Mouse (Mus musculus) embryonic facial prominence, embryonic 13.5 days (tissue): Measurements from ENCODE around the gene Nav3. TPM values are rescaled to one million over a fixed set of nuclear protein-coding genes. Genes with fewer than 3 reads are reported as not detected.
"Not testable (repeated sequence)": the region's sequence is repeated elsewhere in the genome, so short reads cannot be mapped to it uniquely, and the experiment has no call there.

Experiments
- ATAC-seq: fragments of 200-750 bp; cut with Nextera tagmentation; 2 replicates; pipeline ENCODE4 v1.8.0; 2017; ENCODE audit warnings: low read depth; ENCODE audit not compliant: insufficient number of reproducible peaks, insufficient read depth, low FRiP score, low TSS enrichment
- H3K27ac ChIP-seq: fragments of 300-500 bp; sonication (generic); 2 replicates; pipeline ENCODE4 v1.5.1; 2015; ENCODE audit warnings: moderate library complexity, mild to moderate bottlenecking, inconsistent platforms
- H3K27me3 ChIP-seq: fragments of 300-500 bp; sonication (generic); 2 replicates; pipeline ENCODE4 v1.6.1; 2015; ENCODE audit warnings: mild to moderate bottlenecking, inconsistent platforms
- H3K36me3 ChIP-seq: fragments of 300-500 bp; sonication (generic); 2 replicates; pipeline ENCODE4 v1.6.1; 2015; ENCODE audit warnings: mild to moderate bottlenecking, inconsistent platforms
- H3K4me1 ChIP-seq: fragments of 300-500 bp; sonication (generic); 2 replicates; pipeline ENCODE4 v1.6.1; 2015; ENCODE audit warnings: inconsistent platforms
- H3K4me2 ChIP-seq: fragments of 300-500 bp; sonication (generic); 2 replicates; pipeline ENCODE4 v1.6.1; 2015; ENCODE audit warnings: moderate library complexity, mild to moderate bottlenecking, inconsistent platforms
- H3K4me3 ChIP-seq: fragments of 300-500 bp; sonication (generic); 2 replicates; pipeline ENCODE4 v1.5.1; 2015; ENCODE audit warnings: mild to moderate bottlenecking, inconsistent platforms
- H3K9ac ChIP-seq: fragments of 300-500 bp; sonication (generic); 2 replicates; pipeline ENCODE4 v1.6.1; 2015; ENCODE audit warnings: mild to moderate bottlenecking, inconsistent platforms
- H3K9me3 ChIP-seq: fragments of 300-500 bp; sonication (generic); 2 replicates; pipeline ENCODE4 v1.6.1; 2016; ENCODE audit warnings: inconsistent platforms
- WGBS: fragments of 180-500 bp; shearing (Covaris S2); methylation state at CpG from one replicate; pipeline ENCODE4 v1.1.7; 2015; ENCODE audit warnings: mixed read lengths; 5-methylcytosine and 5-hydroxymethylcytosine counted together
- polyA plus RNA-seq: library from polyadenylated mRNA; unstranded; fragments of >200 nt; fragmentation: Nextera tagmentation; extraction: Ambion mirVana; gene quantifications from 2 replicates; pipeline ENCODE4 v1.2.1, GENCODE M21; 2015

Gene Nav3
- polyA plus RNA-seq, 1 experiment from 2014 or later = 3.4 TPM

DNA sequence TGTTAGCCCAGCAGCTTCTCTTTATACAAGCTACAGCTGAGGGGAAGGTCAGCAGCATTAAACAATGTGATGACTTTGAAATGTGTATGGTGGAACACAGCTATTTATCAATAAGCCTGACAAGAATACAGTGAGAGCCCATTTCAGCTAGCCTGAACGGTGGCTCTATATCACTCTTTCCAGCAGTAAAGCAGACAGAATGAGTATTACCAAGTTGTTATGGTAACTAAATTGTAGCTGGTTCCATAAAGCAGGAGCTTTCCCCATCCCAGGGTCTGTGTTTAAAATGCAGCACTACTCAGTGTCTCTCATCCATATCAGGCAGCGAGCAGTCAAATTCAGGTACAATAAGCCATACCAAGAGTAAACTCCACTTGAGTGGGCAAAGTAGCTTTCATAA, 27.0 kb downstream of the Nav3 start:
- H3K27me3 ChIP-seq = no peaks in the 10 kb centered on the region
- H3K36me3 ChIP-seq = no peaks in the 10 kb centered on the region
- no peak overlapping the region for H3K4me3 ChIP-seq
- no peak overlapping the region for H3K4me2 ChIP-seq
- no peak overlapping the region for H3K27ac ChIP-seq
- H3K4me1 ChIP-seq = peaks cover 6% of the 10 kb centered on the region
- ATAC-seq = no peak
- WGBS = 82% methylated on average over 2 of the region's 2 CpGs
- H3K9me3 ChIP-seq = no peaks in the 10 kb centered on the region
- H3K9ac ChIP-seq = no peak overlapping the region

DNA sequence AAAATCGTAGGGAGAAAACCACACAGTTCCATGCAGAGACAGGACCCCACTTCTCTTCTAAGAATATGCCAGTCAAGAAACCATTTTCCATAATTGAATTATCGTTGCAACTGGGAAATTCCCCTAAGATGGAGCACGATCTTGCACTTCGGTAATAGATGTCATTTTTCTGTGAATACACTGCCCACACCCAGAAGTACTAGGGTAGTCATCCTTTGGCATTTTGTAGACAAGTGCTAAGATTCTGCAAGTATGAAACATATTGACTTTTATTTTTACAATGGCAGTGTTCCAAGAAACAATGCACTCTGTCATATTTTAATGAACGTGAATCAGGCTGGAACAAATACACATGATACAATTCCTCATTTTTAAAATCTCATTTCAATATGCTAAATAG, 34.5 kb downstream of the Nav3 start:
- ATAC-seq = no peak
- Histone ChIP-seq H3K4me2 (no peak overlapping the region), H3K9ac (no peak overlapping the region), H3K9me3 (no peaks in the 10 kb centered on the region), H3K27me3 (no peaks in the 10 kb centered on the region), H3K4me3 (no peak overlapping the region), H3K27ac (no peak overlapping the region), H3K36me3 (no peaks in the 10 kb centered on the region), H3K4me1 (no peaks in the 10 kb centered on the region)
- WGBS = 68% methylated on average over 5 of the region's 5 CpGs

DNA sequence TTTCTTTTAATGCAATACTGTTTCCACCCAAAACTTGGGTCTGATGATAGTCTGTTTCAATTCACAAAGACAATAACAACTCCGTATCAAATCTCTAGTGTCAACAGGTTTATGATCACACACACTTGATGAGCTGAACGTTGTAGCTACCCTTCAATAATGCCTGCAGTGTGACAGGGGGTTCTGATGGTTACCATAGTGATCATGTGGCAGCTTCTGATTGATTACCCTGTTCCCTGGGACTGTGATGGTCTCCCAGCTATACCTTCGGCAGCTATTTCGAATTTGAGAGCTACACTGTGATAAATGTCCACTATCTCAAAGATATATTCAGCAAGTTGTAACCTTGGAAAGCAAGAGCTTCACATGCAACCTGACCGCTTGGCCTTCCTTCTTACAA, 39.0 kb downstream of the Nav3 start:
- Histone ChIP-seq H3K36me3 (no peaks in the 10 kb centered on the region), H3K27ac (no peak overlapping the region), H3K4me3 (no peak overlapping the region), H3K9me3 (no peaks in the 10 kb centered on the region), H3K4me2 (no peak overlapping the region), H3K9ac (no peak overlapping the region), H3K4me1 (no peaks in the 10 kb centered on the region), H3K27me3 (no peaks in the 10 kb centered on the region)
- ATAC-seq = no peak
- WGBS = 81% methylated on average over 5 of the region's 5 CpGs

DNA sequence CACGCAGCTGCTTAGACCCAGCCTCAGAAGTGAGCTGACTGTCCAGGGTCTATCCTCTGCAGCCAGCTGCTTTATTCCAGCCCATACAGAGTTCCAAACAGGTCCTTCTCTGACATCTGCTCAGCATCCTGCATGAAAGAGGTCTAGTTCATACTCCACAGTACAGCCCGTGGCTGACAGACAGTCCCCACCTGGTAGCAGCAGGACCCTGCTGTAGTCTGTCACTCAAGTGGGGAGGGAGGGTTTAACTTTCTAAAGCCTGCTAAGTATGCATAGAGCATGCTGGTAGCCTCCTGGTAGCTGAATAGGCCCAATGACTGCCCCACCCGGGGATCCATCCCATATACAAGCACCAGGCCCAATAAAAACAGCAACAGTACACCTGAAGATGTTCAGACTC, 40.4 kb downstream of the Nav3 start:
- Histone ChIP-seq H3K4me2 (no peak overlapping the region), H3K27me3 (no peaks in the 10 kb centered on the region), H3K4me3 (no peak overlapping the region), H3K9me3 (no peaks in the 10 kb centered on the region), H3K9ac (no peak overlapping the region), H3K4me1 (no peaks in the 10 kb centered on the region), H3K36me3 (no peaks in the 10 kb centered on the region), H3K27ac (no peak overlapping the region)
- no peak for ATAC-seq
- 47% methylated on average over 3 of the region's 3 CpGs for WGBS

DNA sequence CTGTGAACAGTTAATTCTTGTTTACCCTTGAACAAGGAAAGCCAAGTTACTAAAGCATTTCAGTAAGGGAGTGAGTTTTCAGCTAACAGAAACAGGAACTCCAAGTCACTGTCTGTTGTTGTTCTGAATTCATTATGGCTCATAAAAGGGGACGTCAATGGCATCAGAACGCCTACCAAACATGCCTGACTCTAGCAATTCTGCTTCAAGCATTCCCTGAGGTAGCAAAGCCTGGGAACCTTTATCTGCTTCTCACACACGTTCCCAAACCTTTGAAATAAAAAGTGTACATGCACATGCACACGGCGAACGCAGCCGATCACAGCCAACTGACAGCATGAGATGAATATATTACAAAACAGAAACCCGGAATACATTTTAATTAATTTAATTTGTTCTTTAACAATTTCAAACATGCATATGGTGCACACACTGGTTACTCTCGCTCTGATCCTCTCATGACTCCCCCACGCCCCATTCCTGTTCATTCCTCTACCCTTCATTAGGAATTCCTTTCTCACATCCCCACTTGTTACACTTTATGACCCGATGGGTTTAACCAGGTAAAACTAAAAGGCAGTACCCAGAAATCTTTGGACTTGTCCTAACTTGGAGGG, 42.6 kb downstream of the Nav3 start:
- Histone ChIP-seq H3K27ac (no peak overlapping the region), H3K4me2 (no peak overlapping the region), H3K4me1 (no peaks in the 10 kb centered on the region), H3K36me3 (no peaks in the 10 kb centered on the region), H3K27me3 (no peaks in the 10 kb centered on the region), H3K9ac (no peak overlapping the region), H3K9me3 (no peaks in the 10 kb centered on the region), H3K4me3 (no peak overlapping the region)
- 80% methylated on average over 11 of the region's 11 CpGs for WGBS
- ATAC-seq = no peak

DNA sequence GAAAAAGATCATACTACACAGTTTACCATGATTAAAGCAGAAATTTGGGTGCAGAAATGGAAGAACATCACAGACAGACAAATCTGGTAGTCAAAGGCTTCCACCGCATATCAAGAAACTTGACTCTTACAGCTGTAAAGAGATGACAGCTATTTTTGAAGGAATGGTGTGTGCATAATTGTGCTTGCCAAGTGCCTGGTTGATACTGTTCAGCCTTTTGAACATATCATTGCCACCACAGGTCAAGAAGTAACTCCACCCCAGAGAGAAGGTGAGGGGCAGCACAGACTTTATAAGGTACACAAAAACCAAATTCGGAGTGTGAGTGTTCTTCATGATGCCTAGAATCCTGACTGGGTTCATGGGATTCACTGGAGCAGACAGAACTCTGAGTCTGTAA, 53.1 kb downstream of the Nav3 start:
- no peak for ATAC-seq
- Histone ChIP-seq H3K27me3 (no peaks in the 10 kb centered on the region), H3K4me1 (no peaks in the 10 kb centered on the region), H3K4me2 (no peak overlapping the region), H3K36me3 (no peaks in the 10 kb centered on the region), H3K9me3 (no peaks in the 10 kb centered on the region), H3K27ac (no peak overlapping the region), H3K4me3 (no peak overlapping the region), H3K9ac (no peak overlapping the region)
- WGBS = 91% methylated on average over 2 of the region's 2 CpGs

DNA sequence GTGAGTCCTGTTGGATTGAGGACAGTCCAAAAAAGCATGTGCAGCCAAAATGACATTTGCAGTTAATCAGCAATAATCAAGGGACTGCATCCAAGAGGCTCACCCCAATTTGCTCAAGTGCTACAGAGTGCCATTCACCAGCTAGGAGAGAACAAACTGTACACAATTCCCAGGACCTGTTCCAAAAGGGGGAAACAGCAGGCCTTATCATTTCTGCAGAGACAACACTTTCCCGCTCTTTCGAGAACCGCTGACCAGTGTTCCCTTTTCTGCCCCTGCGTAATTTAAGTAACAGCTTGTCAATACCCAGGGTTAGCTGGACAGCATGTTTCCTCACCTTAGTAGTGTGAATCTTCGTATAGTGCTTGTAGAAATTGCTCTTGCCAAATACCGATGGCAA, 55.4 kb downstream of the Nav3 start:
- Histone ChIP-seq H3K27ac (no peak overlapping the region), H3K9me3 (no peaks in the 10 kb centered on the region), H3K9ac (no peak overlapping the region), H3K4me1 (no peaks in the 10 kb centered on the region), H3K36me3 (no peaks in the 10 kb centered on the region), H3K4me3 (no peak overlapping the region), H3K4me2 (no peak overlapping the region), H3K27me3 (no peaks in the 10 kb centered on the region)
- no peak for ATAC-seq
- WGBS = 91% methylated on average over 6 of the region's 6 CpGs

DNA sequence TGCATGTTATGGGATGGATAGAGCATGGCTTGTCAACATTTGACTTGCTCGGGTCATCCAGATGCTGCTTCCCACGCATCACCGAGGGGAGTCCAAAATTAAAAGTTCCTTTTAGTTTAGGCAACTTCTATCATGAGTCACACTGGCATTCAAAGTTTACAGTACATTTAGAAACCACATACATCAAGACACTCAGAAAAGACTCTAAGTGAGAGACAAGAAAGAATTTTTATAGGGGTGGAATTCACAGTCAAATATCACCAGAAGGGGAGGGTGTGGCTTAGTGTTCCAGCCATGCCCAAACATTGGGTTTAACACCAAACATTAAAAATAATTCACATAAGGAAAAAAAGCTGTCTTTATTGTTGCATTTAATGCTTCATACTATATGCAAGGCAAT, 57.4 kb downstream of the Nav3 start:
- H3K4me2 ChIP-seq = no peak overlapping the region
- WGBS = 84% methylated on average over 3 of the region's 3 CpGs
- H3K9ac ChIP-seq = no peak overlapping the region
- H3K4me1 ChIP-seq = no peaks in the 10 kb centered on the region
- no peaks in the 10 kb centered on the region for H3K36me3 ChIP-seq
- no peaks in the 10 kb centered on the region for H3K9me3 ChIP-seq
- ATAC-seq = no peak
- no peak overlapping the region for H3K27ac ChIP-seq
- no peak overlapping the region for H3K4me3 ChIP-seq
- H3K27me3 ChIP-seq = no peaks in the 10 kb centered on the region

DNA sequence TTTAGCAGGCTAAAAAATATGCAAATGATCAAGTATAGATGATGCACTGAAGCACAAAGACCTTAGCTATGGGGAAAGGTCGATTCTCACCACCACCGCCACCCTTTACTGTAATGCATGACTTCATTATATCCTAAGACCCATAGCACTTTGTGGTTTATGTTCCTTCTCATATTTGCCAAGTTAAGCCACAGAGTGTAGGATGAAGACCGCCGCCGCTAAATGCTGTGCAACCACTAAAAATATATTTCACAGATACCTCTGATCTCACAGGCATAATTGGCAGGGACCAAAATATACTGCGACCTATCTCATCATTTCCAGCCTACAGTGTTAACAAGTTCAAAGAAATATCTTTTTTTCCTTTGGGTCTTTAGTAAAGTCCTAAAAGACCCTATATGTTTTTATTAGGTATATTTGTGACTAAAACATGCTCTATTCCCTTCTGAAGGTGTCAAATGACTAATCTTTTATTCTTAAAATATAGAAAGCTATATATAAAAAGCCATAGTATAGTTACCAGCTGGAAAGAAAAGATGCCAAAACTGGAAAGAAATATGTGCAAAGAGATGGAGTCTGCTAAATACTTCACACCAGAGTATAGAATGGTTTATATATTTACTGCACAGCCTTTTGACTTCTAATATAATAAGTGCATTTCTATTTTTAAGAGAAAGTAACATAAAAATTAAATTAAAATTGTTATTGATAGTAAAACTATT, 69.4 kb downstream of the Nav3 start:
- Histone ChIP-seq H3K27me3 (no peaks in the 10 kb centered on the region), H3K4me2 (no peak overlapping the region), H3K4me1 (no peaks in the 10 kb centered on the region), H3K27ac (no peak overlapping the region), H3K4me3 (no peak overlapping the region), H3K9me3 (no peaks in the 10 kb centered on the region), H3K9ac (no peak overlapping the region), H3K36me3 (no peaks in the 10 kb centered on the region)
- 77% methylated on average over 6 of the region's 6 CpGs for WGBS
- ATAC-seq = no peak

DNA sequence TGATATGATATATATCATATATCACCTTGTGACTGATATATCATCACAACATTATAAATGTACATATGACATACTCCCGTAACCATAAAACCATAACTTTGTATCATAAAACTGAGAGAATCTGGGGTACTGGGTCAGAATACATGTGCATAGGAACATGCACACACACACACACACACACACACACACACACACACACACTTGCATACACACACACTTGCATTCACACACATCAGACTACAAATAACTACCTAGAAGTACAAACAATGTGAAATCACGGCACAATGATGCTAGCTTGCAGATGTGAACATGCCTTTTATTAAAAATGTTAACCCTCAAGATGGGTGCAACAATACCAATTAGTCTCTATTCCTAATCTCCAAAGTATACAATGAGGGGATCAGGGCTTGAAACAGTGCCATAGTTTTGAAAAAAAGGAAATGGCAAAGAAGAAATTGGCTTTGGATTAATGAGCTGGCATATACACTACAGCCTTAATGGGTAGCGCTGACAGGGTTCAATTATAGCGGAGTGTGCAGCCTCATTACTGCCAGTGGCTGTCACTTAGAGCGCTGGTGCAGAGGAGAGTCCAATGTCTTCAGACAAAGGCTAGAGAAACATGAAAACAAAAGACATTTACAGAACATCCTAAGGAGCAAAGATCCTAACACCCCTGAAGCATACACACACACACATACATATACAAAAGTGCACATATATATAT, 72.3 kb downstream of the Nav3 start:
- not testable (repeated sequence) for H3K4me2 ChIP-seq, H3K27me3 ChIP-seq, H3K36me3 ChIP-seq, H3K4me3 ChIP-seq, H3K4me1 ChIP-seq, H3K9ac ChIP-seq, H3K9me3 ChIP-seq, H3K27ac ChIP-seq, ATAC-seq
- WGBS = 84% methylated on average over 5 of the region's 5 CpGs

DNA sequence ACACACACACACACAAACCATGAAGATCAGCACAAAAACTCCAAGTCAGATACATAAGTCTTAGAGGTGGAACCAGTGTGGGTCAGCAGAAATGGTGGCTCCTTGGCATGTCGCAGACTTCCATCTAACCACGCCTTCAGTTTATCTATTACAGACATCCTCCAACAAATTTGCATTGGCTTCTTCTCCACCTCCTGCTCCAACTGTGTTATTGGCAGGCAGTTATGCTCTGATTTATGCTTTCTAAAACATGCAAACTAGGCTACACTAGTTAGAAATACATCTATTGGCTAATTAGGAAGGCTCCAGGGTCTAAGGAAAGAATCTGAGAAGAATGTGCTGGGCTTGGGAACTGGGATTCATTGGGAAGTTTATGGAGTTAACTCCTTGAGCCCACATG, 75.2 kb downstream of the Nav3 start:
- H3K4me1 ChIP-seq = no peaks in the 10 kb centered on the region
- H3K27ac ChIP-seq = no peak overlapping the region
- no peak overlapping the region for H3K9ac ChIP-seq
- WGBS = 94% methylated on average over 2 of the region's 2 CpGs
- no peaks in the 10 kb centered on the region for H3K36me3 ChIP-seq
- no peaks in the 10 kb centered on the region for H3K9me3 ChIP-seq
- no peak overlapping the region for H3K4me3 ChIP-seq
- H3K4me2 ChIP-seq = no peak overlapping the region
- H3K27me3 ChIP-seq = no peaks in the 10 kb centered on the region
- ATAC-seq = no peak
